Mouse (Mus musculus): Measurements from ENCODE around the gene Sowahb.

Sowahb gene

DNA sequence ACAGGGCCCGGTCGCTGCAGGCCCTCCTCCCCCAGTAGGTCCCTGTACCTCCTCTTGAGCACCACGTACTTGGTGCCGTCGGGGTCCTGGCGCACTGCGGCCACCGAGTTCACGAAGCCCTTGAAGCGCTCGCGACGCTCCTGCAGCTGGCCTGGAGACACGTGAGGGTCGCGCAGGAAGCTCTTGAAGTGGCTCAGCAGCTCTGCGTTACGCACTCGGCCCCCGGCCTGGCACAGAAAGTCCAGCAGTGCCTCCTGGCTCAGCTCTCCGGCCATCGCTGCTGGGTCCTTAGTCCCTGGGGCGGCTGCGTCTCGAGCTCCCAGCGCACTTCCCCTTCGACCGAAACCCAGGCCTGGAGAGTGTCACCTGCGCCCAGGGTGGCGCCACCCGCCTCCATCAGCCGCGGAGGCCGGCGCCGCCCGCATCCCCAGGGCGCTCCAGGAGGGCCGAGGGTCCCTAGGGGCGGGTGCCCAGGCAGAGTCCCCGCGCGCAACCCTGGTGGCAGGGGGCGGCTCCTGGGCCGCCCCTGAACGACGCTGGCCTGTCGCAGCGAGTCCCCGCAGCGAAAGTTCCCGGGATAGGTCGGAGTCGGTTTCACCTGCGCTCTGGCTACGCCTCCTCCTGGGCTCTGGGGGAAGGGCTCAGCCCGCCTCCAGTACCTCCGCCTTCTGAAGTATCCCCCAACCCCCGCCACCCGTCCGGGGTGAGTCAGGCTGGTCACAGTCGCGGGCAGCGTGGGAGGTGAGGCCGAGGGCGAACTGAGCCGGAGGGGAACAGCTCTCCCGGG, at the start of gene Sowahb:
Gene Sowahb (minus strand): TSS at position 439 of the 787 bp plus-strand sequence.
- DNase-seq (ENCODE audit: low spot score in 2 of 2): peak in 1 of 2 experiments; percentile 65

DNA sequence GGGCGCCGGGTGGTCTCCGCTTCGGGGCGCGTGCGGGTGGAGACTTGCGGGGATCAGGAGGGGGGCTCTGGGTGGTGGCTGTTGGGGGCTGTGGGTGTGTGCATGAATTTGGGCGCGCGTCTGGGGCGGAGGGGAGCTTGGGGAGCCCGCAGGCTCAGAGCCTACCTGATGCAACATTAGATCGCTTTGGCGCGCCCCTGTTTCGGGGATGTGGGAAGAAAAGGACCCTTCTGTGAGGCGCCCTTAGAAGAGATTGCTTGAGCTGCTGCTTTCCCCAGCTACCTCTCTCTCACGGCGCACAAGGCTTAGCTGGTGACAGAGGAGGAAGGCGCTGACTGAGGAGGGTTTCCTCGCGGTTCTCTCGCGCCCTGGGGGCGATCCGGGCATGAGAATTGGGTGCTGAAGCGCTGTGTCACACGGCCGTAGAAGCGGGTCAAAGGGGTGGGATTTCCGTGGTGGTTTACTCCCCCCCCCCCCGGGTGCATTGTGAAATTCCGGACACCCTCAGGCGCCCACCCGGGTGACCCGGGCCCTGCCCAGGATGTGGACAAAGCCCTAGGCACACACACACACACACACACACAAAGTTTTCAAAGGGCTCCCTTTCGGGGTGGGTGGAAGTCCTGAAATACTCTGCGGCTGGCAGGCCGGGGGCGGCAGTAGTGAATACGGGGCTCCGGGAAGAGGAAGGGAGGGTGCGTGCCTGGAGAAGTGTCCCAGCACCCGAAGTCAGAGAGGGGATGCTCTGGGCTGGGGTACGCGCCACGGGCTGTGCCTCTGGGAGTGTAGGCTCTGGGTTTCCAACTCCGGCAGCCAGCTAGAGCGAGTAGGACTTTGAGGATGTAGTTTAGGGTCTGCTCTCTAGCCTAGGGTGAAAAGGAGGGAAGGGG, 49.1 kb upstream of the Sowahb start:
- peak; percentile 51 to 55 for DNase-seq (ENCODE audit: low spot score in 2 of 2)

DNA sequence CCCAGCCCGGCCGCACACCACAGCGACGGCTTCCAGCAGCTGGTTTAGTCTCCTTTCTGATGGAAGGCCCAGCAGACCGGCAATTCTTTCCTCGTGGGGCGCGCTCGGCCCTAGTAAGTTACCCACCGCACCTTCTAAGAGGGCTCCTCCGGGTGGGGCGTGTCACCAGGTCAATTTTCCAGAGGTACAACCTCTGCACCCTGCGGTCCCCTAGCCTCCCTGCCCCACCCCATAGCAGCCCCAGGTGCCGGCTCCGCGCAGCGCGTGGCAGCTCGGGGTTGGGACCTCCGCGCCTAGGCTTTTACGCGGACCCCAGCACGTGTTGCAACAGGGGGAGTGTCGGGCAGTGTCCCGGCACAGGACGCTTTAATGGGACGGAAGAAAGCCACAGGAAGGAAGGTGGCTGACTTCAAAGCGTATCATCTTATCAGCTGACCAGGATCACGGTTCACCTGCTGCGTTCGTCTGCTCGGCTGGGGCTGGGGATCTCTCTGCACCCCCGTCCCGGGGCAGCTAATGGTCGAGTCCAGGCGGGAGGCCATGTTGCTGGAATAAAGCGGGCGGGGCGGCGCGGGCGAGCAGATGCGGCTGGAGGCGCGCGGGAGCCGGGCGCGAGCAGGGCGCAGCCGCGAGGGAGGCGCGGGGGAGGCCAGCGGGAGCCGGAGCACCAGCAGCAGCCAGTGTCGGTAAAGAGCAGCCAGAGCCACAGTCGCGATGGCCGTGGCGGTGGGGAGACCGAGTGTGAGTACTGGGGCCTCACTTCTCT, 48.2 kb upstream of the Sowahb start, which contains the start of gene Sept11:
Gene Sept11 (plus strand): TSS at position 581 of the 766 bp plus-strand sequence.
- peak; percentile 96 to 97 for DNase-seq (ENCODE audit: low spot score in 2 of 2)

DNA sequence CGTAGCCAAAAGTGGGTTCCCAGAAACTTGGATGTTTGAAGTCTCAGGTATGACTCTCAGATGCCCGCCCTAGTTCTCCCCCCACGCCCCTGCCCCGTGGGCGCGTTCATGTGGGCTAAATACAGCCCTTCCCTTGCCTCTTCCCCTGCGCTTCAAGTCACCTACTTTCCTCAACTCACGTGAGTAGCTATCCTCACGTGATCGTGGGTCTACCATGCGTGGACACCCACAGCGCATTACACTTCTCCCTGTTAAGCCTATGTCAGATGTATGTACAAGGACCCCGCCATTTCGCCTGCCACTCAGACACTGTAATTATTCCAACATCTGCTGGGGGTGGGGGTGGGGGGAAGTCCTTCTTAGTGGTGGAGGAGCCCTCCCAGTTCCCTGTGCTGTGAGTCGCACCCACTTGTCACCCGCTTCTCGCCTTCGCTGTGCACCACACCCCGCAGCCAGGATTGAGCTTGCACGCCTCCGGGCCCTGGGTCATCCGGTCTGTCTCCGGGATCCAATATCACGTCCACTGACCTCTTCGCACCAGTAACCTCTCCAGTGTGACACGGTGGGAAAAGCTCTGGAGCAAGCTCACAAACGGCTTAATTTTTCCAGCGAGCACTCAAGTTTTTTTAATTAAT, 47.4 kb upstream of the Sowahb start:
- peak; percentile 55 to 62 for DNase-seq (ENCODE audit: low spot score in 2 of 2)

- DNase-seq (ENCODE audit: low spot score in 2 of 2): no peak
Observed at GRCm38 (mm10) chr5:93091266-93091665, 46.4 kb upstream of the Sowahb start.

- no peak for DNase-seq (ENCODE audit: low spot score in 2 of 2)
Observed at GRCm38 (mm10) chr5:93085900-93086299, 41.1 kb upstream of the Sowahb start.

- DNase-seq (ENCODE audit: low spot score in 2 of 2): no peak
Observed at GRCm38 (mm10) chr5:93085015-93085598, 40.3 kb upstream of the Sowahb start.

GRCm38 (mm10) chr5:93079596-93079995, 34.8 kb upstream of the Sowahb start:
- no peak for DNase-seq (ENCODE audit: low spot score in 2 of 2)

- DNase-seq (ENCODE audit: low spot score in 2 of 2): no peak
Observed at GRCm38 (mm10) chr5:93077661-93078323, 33.0 kb upstream of the Sowahb start.

DNA sequence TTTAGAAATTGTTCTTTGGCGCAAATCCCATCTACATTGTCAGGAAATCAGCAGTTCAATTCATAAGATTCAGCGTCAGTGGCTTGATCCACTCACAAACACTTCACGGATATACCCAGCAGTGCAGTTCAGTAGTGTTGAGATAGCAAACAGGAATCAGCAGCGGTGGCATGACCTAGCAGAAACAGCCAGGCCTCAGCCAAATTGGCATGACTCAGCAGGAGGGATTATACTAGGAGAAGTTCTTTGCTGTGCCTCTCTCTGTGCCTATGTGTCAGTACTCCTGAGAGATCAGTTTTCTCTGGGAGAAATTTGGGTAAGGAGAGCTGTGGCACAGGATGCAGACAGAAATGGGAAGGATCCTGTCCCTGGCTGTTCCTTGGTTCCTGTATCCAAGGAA, 16.0 kb upstream of the Sowahb start:
- DNase-seq (ENCODE audit: low spot score in 2 of 2): no peak

GRCm38 (mm10) chr5:93053606-93054397, 9.0 kb upstream of the Sowahb start:
- peak in 1 of 2 experiments; percentile 40 for DNase-seq (ENCODE audit: low spot score in 2 of 2)

GRCm38 (mm10) chr5:93051951-93052350, 7.1 kb upstream of the Sowahb start:
- DNase-seq (ENCODE audit: low spot score in 2 of 2): no peak

DNA sequence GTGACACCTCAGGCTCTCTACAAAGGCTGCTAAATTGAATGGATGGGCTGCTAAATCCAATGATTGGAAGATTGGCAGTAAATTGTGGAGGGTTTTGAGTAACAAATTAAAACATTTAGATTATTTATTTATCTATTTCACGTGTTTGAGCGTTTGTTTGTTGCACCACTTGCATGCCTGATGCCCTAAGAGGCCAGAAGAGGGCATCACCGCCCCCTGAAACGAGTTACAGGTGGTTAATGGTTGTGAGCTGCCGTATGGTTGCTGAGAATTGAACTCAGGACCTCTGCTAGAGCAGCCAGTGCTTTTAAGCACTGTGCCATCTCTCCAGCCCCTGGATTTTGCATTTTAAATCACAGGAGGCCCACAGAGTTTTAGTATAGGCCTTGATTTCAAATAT, 6.2 kb upstream of the Sowahb start:
- no peak for DNase-seq (ENCODE audit: low spot score in 2 of 2)

DNA sequence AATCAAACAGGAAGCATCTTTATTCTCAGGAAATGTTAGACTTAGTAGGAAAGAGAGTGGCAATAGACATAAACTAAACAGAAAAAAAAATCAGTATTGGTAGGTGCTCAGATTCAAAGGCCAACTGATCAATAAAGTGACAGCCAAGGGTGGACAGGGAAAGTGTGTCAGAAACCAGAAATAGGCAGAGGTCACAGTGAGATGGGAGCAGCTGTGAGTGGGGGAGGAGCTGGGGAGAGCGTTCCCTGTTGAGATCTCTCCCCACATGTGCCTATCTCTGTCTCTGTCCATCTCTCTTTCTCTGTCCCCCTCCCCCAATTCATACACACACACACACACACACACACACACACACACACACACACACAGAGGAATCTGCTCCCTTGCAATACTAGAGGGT, 5.1 kb upstream of the Sowahb start:
- no peak for DNase-seq (ENCODE audit: low spot score in 2 of 2)

GRCm38 (mm10) chr5:93048481-93049240, 3.8 kb upstream of the Sowahb start:
- DNase-seq (ENCODE audit: low spot score in 2 of 2): no peak

GRCm38 (mm10) chr5:93046306-93046845, 1.6 kb upstream of the Sowahb start:
- no peak for DNase-seq (ENCODE audit: low spot score in 2 of 2)

DNA sequence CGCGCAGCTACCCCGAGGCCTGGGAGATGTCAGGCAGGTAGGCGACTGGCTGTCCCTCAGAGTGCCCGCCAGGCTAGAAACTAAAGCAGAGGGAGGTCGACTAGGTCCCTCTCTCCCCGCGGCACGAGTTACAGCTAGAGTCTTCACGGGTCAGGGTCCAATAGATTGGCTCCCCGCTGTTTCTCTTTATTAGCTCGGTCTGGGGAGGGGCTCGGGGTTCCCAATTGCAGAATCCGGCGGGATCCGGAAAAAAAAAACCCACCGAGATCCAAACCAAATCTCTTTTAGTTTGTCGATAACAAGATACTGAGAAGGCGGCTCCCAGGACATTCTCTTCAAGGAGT, 521 bp upstream of the Sowahb start:
- no peak for DNase-seq (ENCODE audit: low spot score in 2 of 2)

DNA sequence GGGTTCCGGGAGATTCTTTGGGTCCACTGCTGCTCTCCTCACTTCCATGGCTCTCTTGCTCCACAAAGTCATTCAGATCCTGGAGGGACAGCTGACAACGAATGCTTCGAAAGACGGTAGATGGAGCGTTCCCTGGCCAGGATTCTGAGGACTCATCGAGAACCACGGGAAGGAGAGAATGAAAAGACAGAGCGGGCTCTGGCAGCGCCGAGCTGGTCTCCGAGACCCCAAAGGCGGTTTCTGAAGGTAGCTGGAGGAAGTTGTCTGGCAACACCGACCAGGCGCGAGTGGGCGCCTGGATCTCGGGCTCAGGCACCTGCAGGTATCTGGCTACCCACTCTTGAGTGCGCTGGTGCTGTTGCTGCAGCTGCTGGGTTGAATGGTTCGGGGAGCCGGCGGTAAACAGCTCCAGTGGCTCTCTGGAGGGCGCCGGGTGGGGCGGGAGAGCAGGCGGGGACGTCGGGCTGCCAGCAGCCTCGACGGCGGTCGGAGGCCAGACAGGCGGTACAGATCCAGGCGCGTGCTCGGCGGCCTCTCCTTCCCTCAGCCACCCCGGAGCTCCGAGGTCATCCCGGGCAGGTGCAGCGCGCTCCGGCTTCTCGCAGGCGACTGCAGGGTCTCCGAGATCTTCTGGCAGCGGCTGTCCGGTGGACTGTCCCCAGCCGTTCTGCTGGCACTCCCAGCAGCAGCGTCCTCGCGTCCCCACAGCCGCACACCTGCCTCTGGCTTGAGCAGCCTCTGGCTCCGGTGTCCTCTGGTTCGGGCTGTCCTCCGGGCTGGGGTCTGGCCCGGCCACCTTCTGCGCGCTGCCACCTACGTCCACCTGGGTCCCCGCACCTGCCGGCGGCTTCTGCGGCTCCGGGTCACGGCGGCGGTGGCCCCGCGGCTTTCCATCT, 886 bp downstream of the Sowahb start:
- DNase-seq (ENCODE audit: low spot score in 2 of 2): no peak
